Mouse (Mus musculus): ENCODE measurements around the gene Miip. TPM values are rescaled to one million over a fixed set of nuclear protein-coding genes. Genes with fewer than 3 reads are reported as not detected.
"Not testable (repeated sequence)": the region's sequence is repeated elsewhere in the genome, so short reads cannot be mapped to it uniquely, and the experiment has no call there.

The Miip gene
- total RNA-seq, 2 experiments from 2014 or later, result 17.8 to 21.7 TPM

GRCm38 (mm10) chr4:147869238-147869637, 622 bp upstream of the Miip start:
- no peak for DNase-seq

- DNase-seq, result no peak
Measured at GRCm38 (mm10) chr4:147867563-147868449, 810 bp downstream of the Miip start.

DNA sequence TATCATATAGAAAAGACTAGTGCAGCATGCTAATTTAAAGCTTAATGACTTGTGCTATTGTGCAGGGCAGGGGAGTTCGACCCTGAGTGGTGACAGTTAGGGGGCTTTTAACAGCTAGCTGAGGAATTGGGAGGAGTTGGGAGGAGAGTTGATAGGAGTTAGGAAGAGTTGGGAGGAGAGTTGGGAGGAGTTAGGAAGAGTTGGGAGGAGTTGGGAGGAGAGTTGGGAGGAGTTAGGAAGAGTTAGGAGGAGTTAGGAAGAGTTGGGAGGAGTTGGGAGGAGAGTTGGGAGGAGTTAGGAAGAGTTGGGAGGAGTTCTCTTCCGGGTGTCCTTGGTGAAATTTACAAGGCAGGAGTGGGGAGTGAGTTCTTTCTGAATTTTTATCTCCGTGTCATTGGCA, 1.8 kb downstream of the Miip start:
- DNase-seq, result not testable (repeated sequence)

DNA sequence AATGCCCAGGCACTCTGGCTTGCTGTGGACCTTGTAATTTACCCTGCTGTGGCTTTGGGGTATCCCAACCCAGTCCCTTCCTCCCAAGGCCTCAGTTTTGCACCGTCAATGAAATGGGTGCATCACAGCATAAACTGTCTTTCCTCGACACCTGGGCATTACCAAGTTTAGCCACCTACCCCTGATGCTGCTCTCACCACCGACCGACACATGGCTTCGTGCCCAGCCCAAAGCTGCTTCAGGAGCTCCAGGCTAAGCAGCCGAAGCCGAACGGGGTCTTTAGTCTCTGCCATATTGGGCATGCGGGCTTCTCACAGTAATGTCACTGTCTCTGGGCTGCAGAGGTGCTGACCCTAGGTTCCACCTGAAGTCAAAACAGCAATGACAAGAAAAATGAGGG, 2.6 kb downstream of the Miip start:
- no peak for DNase-seq

- DNase-seq, result no peak
Measured at GRCm38 (mm10) chr4:147865651-147866050, 3.0 kb downstream of the Miip start.

- DNase-seq, result no peak
Measured at GRCm38 (mm10) chr4:147862051-147862450, 6.6 kb downstream of the Miip start.

- DNase-seq, result no peak
Measured at GRCm38 (mm10) chr4:147850776-147851175, 17.8 kb downstream of the Miip start.

GRCm38 (mm10) chr4:147848584-147848991, 20.0 kb downstream of the Miip start:
- no peak for DNase-seq

- peak; percentile 65 for DNase-seq
Measured at GRCm38 (mm10) chr4:147847614-147848583, 20.7 kb downstream of the Miip start, which contains the start of gene Zfp933. Zfp933 (minus strand) TSS chr4:147848366.

DNA sequence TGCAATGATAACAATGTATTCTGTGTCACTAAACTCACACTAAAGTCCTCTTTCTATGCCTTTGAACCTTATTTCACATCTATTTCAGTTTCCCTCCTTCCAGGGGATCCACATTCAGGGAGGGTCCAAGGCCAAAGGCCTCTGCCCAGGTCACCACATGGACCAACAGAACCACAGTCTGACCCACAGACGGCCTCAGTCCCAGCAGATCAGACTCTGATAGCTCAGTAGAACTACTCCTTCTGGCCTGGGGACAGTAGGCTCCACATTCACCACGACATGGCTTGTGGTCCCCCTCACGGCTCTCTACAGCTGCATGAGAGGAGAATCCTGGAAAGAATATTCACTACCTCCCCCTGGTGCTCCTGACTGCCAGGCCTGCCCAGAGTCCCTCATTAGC, 25.7 kb downstream of the Miip start:
- no peak for DNase-seq

GRCm38 (mm10) chr4:147839282-147839681, 29.3 kb downstream of the Miip start:
- peak; percentile 58 for DNase-seq

DNA sequence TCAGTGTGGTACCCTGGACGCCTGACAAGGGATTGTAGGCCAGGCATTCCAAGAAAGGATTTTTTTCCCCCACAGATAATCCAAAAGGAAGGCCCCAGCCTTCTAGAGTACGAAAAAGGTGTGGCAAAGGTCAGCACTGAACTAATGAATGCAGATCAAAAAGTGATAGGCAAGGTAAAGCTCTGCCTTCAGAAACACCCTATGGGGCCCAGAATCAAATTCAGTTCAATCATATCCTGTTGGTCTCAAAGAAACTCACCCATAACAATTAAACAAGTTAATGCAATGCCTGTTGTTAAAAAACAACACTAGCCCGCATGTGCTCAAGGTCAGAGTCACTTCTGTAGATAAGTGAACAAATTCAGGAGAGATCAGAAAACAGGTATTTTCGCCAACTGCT, 44.2 kb downstream of the Miip start:
- DNase-seq, result no peak

GRCm38 (mm10) chr4:147821414-147821813, 47.2 kb downstream of the Miip start:
- DNase-seq, result not testable (repeated sequence)

DNA sequence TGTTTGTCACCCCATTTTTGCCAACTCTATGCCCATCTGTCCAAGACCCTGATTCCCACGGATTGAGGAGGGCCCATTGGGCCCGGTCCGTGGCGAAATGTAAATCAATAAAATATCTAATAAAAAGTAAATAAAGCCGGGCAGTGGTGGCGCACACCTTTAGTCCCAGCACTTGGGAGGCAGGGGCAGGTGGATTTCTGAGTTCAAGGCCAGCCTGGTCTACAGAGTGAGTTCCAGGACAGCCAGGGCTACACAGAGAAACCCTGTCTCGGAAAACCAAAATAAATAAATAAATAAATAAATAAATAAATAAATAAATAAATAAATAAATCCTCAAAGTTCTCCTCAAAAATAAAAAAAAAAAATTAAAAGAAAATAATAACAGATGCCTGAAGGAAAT, 49.0 kb downstream of the Miip start:
- not testable (repeated sequence) for DNase-seq

DNA sequence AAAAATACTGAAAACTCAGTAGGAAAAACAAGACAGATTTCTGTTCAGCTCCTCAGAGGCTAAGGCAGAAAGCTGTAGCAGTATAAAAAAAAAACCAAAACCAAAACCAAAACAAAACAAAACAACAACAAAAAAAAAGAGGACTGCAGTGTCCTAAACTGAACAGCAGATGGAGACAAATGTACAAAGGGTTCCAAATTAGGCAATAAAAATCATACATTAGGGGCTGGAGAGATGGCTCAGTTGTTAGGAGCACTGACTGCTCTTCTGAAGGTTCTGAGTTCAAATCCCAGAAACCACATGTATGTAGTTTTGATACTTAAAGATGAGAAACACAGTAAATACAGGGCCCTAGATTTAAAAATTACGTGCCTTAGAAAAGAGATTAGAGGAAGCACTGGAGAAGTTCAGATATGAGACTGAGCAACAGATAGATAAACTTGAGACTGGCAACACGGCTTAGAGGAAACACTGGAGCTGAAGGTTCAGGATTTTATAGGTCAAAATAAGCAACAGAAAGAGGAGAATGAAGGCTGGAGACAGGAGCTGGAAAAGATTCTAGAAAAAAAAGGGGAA, 53.9 kb downstream of the Miip start:
- no peak for DNase-seq

- no peak for DNase-seq
Measured at GRCm38 (mm10) chr4:147813249-147813765, 55.3 kb downstream of the Miip start.

Other genes with a start within 250 kb of the Miip start
- 1 to 10 TPM; 3.2 to 3.5 TPM for gene Zfp979, start 226.3 kb downstream of the Miip start, total RNA-seq (2021)
- gene Zfp534, start 166.3 kb downstream of the Miip start, total RNA-seq (2021), result under 1 TPM in 1 of 2 experiments, not detected in 1; 0.18 TPM
- gene Zfp984, start 59.0 kb downstream of the Miip start, total RNA-seq (2021), result 1 to 10 TPM; 3.8 to 4.4 TPM
- 10 to 100 TPM in 1 of 2 experiments, 1 to 10 TPM in 1; 9.1 to 12.6 TPM for gene Zfp933, start 20.4 kb downstream of the Miip start, total RNA-seq (2021)
- gene Fv1, start 163 bp upstream of the Miip start, total RNA-seq (2021), result 10 to 100 TPM in 1 of 2 experiments, 1 to 10 TPM in 1; 9.9 to 11.7 TPM
- gene Mfn2, start 35.9 kb upstream of the Miip start, total RNA-seq (2021), result 100 to 1,000 TPM; 505 to 526 TPM
- 10 to 100 TPM; 80.9 to 82.5 TPM for gene Plod1, start 68.0 kb upstream of the Miip start, total RNA-seq (2021)
- 10 to 100 TPM; 46.8 to 49.3 TPM for gene 2510039O18Rik, start 72.1 kb upstream of the Miip start, total RNA-seq (2021)
- gene Nppb, start 117.0 kb upstream of the Miip start, total RNA-seq (2021), result 100 to 1,000 TPM; 736 to 787 TPM
- gene Nppa, start 131.9 kb upstream of the Miip start, total RNA-seq (2021), result 1,000 to 10,000 TPM; 1,585 to 1,953 TPM
- 10 to 100 TPM; 15.8 to 16.3 TPM for gene Clcn6, start 170.0 kb upstream of the Miip start, total RNA-seq (2021)
- gene Mthfr, start 170.3 kb upstream of the Miip start, total RNA-seq (2021), result 10 to 100 TPM; 14.1 to 14.3 TPM
- 10 to 100 TPM; 24.8 to 27.4 TPM for gene Agtrap, start 219.2 kb upstream of the Miip start, total RNA-seq (2021)

Measured in heart, postnatal 4 days (tissue).